Mouse (Mus musculus) layer of hippocampus, postnatal 14 days (tissue): ENCODE measurements around the gene Cryzl2. TPM values are rescaled to one million over a fixed set of nuclear protein-coding genes. Genes with fewer than 3 reads are reported as not detected.
A peak's percentile ranks its signal among the peaks of the same experiment; 100 is the strongest.

Experiments used
- DNase-seq, 2 experiments: peaks; one replicate each; pipeline ENCODE4 v3.0.0; 2021 to 2022; ENCODE audit warnings: low spot score in 2 of 2, mixed read lengths in 1 of 2
- total RNA-seq, 2 experiments: library from RNA; stranded (reverse); gene quantifications; 2 replicates each; pipeline ENCODE4 v1.2.3; 2021

The Cryzl2 gene
- total RNA-seq, 2 experiments from 2014 or later: 3.9 to 4.2 TPM

DNA sequence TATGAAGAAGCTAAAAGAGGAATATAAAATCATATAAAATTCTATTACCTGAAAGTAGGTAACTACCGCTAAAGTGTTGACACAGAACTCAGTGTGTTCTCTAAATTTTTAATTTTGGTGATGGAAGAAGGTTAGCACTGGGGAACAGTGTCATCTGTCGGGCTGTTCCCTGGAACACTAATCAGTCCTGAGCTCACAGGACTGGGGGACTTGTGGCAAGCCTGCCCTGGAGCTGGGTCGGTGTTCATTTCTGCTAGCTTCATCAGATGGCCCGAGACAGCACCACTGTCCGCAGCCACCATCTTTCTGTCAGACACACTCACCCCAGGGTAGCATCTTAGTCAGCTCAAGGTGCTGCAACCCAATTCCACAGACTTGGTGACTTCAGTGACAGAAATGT is 63.9 kb downstream of the Cryzl2 start:
- no peak for DNase-seq

- DNase-seq: no peak
Observed at GRCm38 (mm10) chr1:157524775-157525174, 66.4 kb downstream of the Cryzl2 start.

DNA sequence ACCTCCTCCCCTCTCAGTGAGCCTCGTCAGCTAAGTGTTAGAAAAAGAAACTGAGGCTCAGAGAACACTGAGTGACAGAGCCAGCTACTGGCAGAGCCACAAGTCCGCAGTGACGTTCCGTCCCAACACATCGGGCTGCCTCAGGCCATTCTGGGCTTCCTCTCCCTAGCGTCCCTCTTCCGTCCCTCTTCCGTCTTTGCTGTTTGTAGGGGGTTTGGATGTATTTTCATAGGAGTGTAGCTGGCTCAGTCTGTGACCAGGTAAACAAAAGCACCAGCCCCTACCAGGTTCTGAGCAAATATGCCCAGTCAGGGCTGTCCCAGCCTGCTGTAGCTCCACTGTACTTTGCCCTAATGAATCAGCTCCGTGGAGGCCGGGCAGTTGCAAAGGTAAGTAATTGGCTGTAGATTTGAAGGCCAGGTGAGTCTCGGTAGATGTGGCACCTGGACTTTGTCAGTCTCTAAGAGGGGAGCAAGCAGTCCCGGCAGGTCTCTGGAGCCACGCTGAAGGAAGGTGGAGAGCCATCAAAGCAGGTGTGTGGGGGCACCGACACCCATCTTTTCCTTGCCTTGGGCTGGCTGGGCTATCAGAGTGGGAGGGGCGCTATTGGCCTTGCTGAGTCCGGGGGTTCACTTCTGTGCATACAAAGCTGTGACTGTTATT is 67.4 kb downstream of the Cryzl2 start:
- no peak for DNase-seq

DNA sequence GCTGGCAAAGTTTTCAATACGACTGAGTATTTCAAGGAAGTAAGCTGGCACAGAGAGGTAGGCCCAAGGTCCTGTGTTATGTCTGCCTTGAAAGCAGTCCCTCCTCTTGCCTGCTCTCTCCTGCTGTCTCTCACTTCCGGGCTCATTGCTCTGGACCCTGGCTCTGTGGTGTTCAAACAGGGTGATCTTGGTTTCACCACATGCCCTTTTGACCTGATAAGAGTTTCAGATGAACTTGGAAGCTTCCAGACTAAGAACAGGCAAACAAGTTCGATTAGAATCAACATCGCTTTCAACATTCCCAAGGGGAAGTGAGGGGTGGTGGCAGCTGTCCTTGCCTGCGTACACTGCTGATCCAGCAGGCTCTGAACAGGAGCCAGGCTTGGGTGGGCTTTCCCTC is 68.2 kb downstream of the Cryzl2 start:
- DNase-seq: no peak

GRCm38 (mm10) chr1:157532826-157533460 is 74.6 kb downstream of the Cryzl2 start:
- no peak for DNase-seq

GRCm38 (mm10) chr1:157535571-157535970 is 77.2 kb downstream of the Cryzl2 start:
- DNase-seq: no peak

- peak in 1 of 2 experiments; percentile 71 for DNase-seq
Observed at GRCm38 (mm10) chr1:157536471-157536870, 78.1 kb downstream of the Cryzl2 start.

GRCm38 (mm10) chr1:157537636-157538035 is 79.3 kb downstream of the Cryzl2 start:
- no peak for DNase-seq

Other genes starting within 250 kb of the Cryzl2 start
- gene Rasal2, start 46.0 kb upstream of the Cryzl2 start, total RNA-seq: 10 to 100 TPM; 63.1 to 64.1 TPM
- gene Sec16b, start 48.2 kb downstream of the Cryzl2 start, total RNA-seq: under 1 TPM; 0.33 to 0.51 TPM